ENCODE assay signal across 8 mouse cellular contexts in genomic region chr14:34310234-34310965, GRCm38 (mm10). TPM values are rescaled to one million over a fixed set of nuclear protein-coding genes. Genes with fewer than 3 reads are reported as not detected.
DNase-seq lines count a peak whose midpoint lies in the region; ATAC-seq and TF ChIP-seq lines count a peak whose summit lies in the region.

Gene Shld2, minus strand, starts transcription at chr14:34310493.
Gene Glud1, plus strand, starts transcription at chr14:34310727.

- peaks cover 29% of the 10 kb centered on the region for H3K4me1 ChIP-seq in forebrain, embryonic 10.5 days
- peaks cover 19% of the 10 kb centered on the region for H3K4me1 ChIP-seq in heart, embryonic 15.5 days (replicated peaks)
- H3K4me1 ChIP-seq in liver, embryonic 14.5 days (replicated peaks; ENCODE audit: control insufficient read depth in 2 of 2, insufficient read depth in 2 of 2, low read length in 1 of 2), result peaks cover 0 to 1% of the 10 kb centered on the region in 2 experiments; a peak in 1 of 4 replicates
- peaks cover 13% of the 10 kb centered on the region; the same call in 1 of the 2 replicates for H3K4me1 ChIP-seq in neural tube, embryonic 11.5 days (ENCODE audit: control insufficient read depth, insufficient read depth, low read length)
- 0 out of 2 replicates have a peak, but pooled peaks cover 2% of the 10 kb centered on the region for H3K4me1 ChIP-seq in stomach, postnatal 0 days (replicated peaks; ENCODE audit: control insufficient read depth, insufficient read depth)

- ATAC-seq in heart, embryonic 15.5 days (replicated peaks; ENCODE audit: insufficient number of reproducible peaks, insufficient read depth, low FRiP score, low read depth), result peak; percentile 96
- ATAC-seq in liver, embryonic 14.5 days (ENCODE audit: insufficient read depth), result peak; percentile 92
- ATAC-seq in neural tube, embryonic 11.5 days (ENCODE audit: insufficient read depth, low FRiP score, low TSS enrichment), result peak; percentile 97
- peak; percentile 98 for ATAC-seq in stomach, postnatal 0 days (ENCODE audit: low FRiP score, low TSS enrichment)

- WGBS in forebrain, embryonic 10.5 days, result under 1% methylated on average over 100 of the region's 100 CpGs
- WGBS in heart, embryonic 15.5 days, result under 1% methylated on average over 82 of the region's 100 CpGs
- WGBS in liver, embryonic 14.5 days (ENCODE audit: insufficient replicate concordance), result under 1% methylated on average over 78 of the region's 100 CpGs
- WGBS in neural tube, embryonic 11.5 days, result under 1% methylated on average over 69 of the region's 100 CpGs
- under 1% methylated on average over 76 of the region's 100 CpGs for WGBS in stomach, postnatal 0 days

- peaks cover 4% of the 10 kb centered on the region for H3K36me3 ChIP-seq in forebrain, embryonic 10.5 days (replicated peaks)
- no peaks in the 10 kb centered on the region for H3K36me3 ChIP-seq in heart, embryonic 15.5 days
- no peaks in the 10 kb centered on the region for H3K36me3 ChIP-seq in liver, embryonic 14.5 days (replicated peaks; ENCODE audit: control insufficient read depth, insufficient read depth, low read depth)
- no peaks in the 10 kb centered on the region for H3K36me3 ChIP-seq in neural tube, embryonic 11.5 days (ENCODE audit: control insufficient read depth, insufficient read depth, low read length)
- no peaks in the 10 kb centered on the region for H3K36me3 ChIP-seq in stomach, postnatal 0 days (ENCODE audit: control insufficient read depth, insufficient read depth, low read length)

- peak within 1 kb of the TSS; percentile 93 for H3K4me3 ChIP-seq in forebrain, embryonic 10.5 days
- H3K4me3 ChIP-seq in heart, embryonic 15.5 days, result peak within 1 kb of the TSS; percentile 95
- peak within 1 kb of the TSS; percentile 70 to 78 for H3K4me3 ChIP-seq in liver, embryonic 14.5 days (ENCODE audit: insufficient read depth in 1 of 2, low read depth in 2 of 2, low read length in 2 of 2)
- H3K4me3 ChIP-seq in neural tube, embryonic 11.5 days (ENCODE audit: low read depth, low read length), result peak within 1 kb of the TSS; percentile 89
- peak within 1 kb of the TSS; percentile 94 for H3K4me3 ChIP-seq in stomach, postnatal 0 days (ENCODE audit: low read depth, low read length)

- no peaks in the 10 kb centered on the region for H3K9me3 ChIP-seq in forebrain, embryonic 10.5 days
- H3K9me3 ChIP-seq in heart, embryonic 15.5 days (replicated peaks), result no peaks in the 10 kb centered on the region
- no peaks in the 10 kb centered on the region for H3K9me3 ChIP-seq in liver, embryonic 14.5 days (ENCODE audit: control insufficient read depth, low read length)
- no peaks in the 10 kb centered on the region for H3K9me3 ChIP-seq in neural tube, embryonic 11.5 days (ENCODE audit: control insufficient read depth, low read length)
- no peaks in the 10 kb centered on the region for H3K9me3 ChIP-seq in stomach, postnatal 0 days (ENCODE audit: control insufficient read depth, low read length)

- no peaks in the 10 kb centered on the region for H3K27me3 ChIP-seq in forebrain, embryonic 10.5 days (ENCODE audit: poor library complexity, severe bottlenecking)
- no peaks in the 10 kb centered on the region for H3K27me3 ChIP-seq in heart, embryonic 15.5 days
- H3K27me3 ChIP-seq in liver, embryonic 14.5 days (ENCODE audit: control insufficient read depth, insufficient read depth, low read length), result no peaks in the 10 kb centered on the region
- no peaks in the 10 kb centered on the region for H3K27me3 ChIP-seq in neural tube, embryonic 11.5 days (ENCODE audit: control insufficient read depth, insufficient read depth, low read length)
- no peaks in the 10 kb centered on the region for H3K27me3 ChIP-seq in stomach, postnatal 0 days (ENCODE audit: control insufficient read depth, insufficient read depth, low read length)

- peak within 1 kb of the TSS; percentile 97 for H3K27ac ChIP-seq in forebrain, embryonic 10.5 days
- H3K27ac ChIP-seq in heart, embryonic 15.5 days, result peak within 1 kb of the TSS; percentile 96
- H3K27ac ChIP-seq in liver, embryonic 14.5 days, result peak within 1 kb of the TSS; percentile 50
- H3K27ac ChIP-seq in neural tube, embryonic 11.5 days (ENCODE audit: low read depth, low read length), result peak within 1 kb of the TSS; percentile 96
- H3K27ac ChIP-seq in stomach, postnatal 0 days (replicated peaks), result peak within 1 kb of the TSS; percentile 99

- DNase-seq in CD4-positive, CD25-positive, alpha-beta regulatory T cell, adult 2 months (ENCODE audit: low read depth, low spot score), result peak; percentile 96
- DNase-seq in c-Kit-negative CD71-positive TER-119-positive erythroid progenitor cells, embryonic 14.5 days (ENCODE audit: low read depth, low spot score), result peak; percentile 78
- peak; percentile 93 for DNase-seq in forebrain, embryonic 10.5 days (ENCODE audit: extremely low spot score, low spot score)
- DNase-seq in kidney, postnatal 25 days, result peak; percentile 97 to 99
- DNase-seq in liver, embryonic 14.5 days (ENCODE audit: low read depth in 3 of 3, low spot score in 3 of 3), result peak; percentile 82 to 84 (median 83)
- peak; percentile 97 for DNase-seq in neural tube, embryonic 11.5 days (ENCODE audit: low spot score)
- DNase-seq in stomach, postnatal 0 days (ENCODE audit: low spot score), result peak; percentile 98

- TF ChIP-seq CTCF in liver, embryonic 14.5 days (IDR thresholded peaks at IDR 0.05; ENCODE audit: low read depth), result no peak
- no peak; the same call in 1 of the 2 replicates for TF ChIP-seq CTCF in stomach, postnatal 0 days (IDR thresholded peaks at IDR 0.05; ENCODE audit: low read depth)

- no peak for TF ChIP-seq EP300 in liver, embryonic 14.5 days (IDR thresholded peaks at IDR 0.05; ENCODE audit: low read depth)
- TF ChIP-seq EP300 in stomach, postnatal 0 days (optimal IDR thresholded peaks at IDR 0.05), result no peak

- peak within 1 kb of the TSS; percentile 95 for H3K9ac ChIP-seq in heart, embryonic 15.5 days
- peak within 1 kb of the TSS; percentile 79 for H3K9ac ChIP-seq in liver, embryonic 14.5 days (replicated peaks)
- H3K9ac ChIP-seq in neural tube, embryonic 11.5 days (ENCODE audit: low read length), result peak within 1 kb of the TSS; percentile 95
- peak within 1 kb of the TSS; percentile 96 for H3K9ac ChIP-seq in stomach, postnatal 0 days (ENCODE audit: low read length)

- peak within 1 kb of the TSS; percentile 86 for H3K4me2 ChIP-seq in heart, embryonic 15.5 days
- peak within 1 kb of the TSS; percentile 100 for H3K4me2 ChIP-seq in liver, embryonic 14.5 days (ENCODE audit: low read depth)
- H3K4me2 ChIP-seq in neural tube, embryonic 11.5 days (ENCODE audit: low read depth), result peak within 1 kb of the TSS; percentile 69
- peak within 1 kb of the TSS; percentile 72 for H3K4me2 ChIP-seq in stomach, postnatal 0 days (replicated peaks; ENCODE audit: low read depth)

RNA-seq across cellular contexts. Expression of gene Shld2, which starts in this region (rescaled TPM):
- polyA plus RNA-seq in forebrain, embryonic 10.5 days (2016; fragmentation: Nextera tagmentation; extraction: Ambion mirVana), result 8.4 and 9.8 TPM in 2 replicates
- 8.0 and 8.6 TPM in 2 replicates for polyA plus RNA-seq in heart, embryonic 15.5 days (2015; fragmentation: Nextera tagmentation; extraction: Ambion mirVana)
- polyA plus RNA-seq in liver, embryonic 14.5 days (2012; rRNA removed), result 2.0 and 3.0 TPM in 2 replicates
- polyA plus RNA-seq in liver, embryonic 14.5 days (2014; fragmentation: Nextera tagmentation; extraction: Ambion mirVana), result 4.8 and 5.6 TPM in 2 replicates
- polyA plus RNA-seq in neural tube, embryonic 11.5 days (2014; fragmentation: Nextera tagmentation; extraction: Ambion mirVana), result 7.7 and 8.8 TPM in 2 replicates
- 4.1 TPM in 2 replicates for polyA plus RNA-seq in stomach, postnatal 0 days (2015; fragmentation: Nextera tagmentation; extraction: Ambion mirVana)

RNA-seq across cellular contexts. Expression of gene Glud1, which starts in this region (rescaled TPM):
- polyA plus RNA-seq in forebrain, embryonic 10.5 days (2016; fragmentation: Nextera tagmentation; extraction: Ambion mirVana), result 63.9 and 65.8 TPM in 2 replicates
- 55.9 and 60.3 TPM in 2 replicates for polyA plus RNA-seq in heart, embryonic 15.5 days (2015; fragmentation: Nextera tagmentation; extraction: Ambion mirVana)
- 140 and 186 TPM in 2 replicates for polyA plus RNA-seq in liver, embryonic 14.5 days (2012; rRNA removed)
- 145 and 151 TPM in 2 replicates for polyA plus RNA-seq in liver, embryonic 14.5 days (2014; fragmentation: Nextera tagmentation; extraction: Ambion mirVana)
- 96.0 and 97.3 TPM in 2 replicates for polyA plus RNA-seq in neural tube, embryonic 11.5 days (2014; fragmentation: Nextera tagmentation; extraction: Ambion mirVana)
- polyA plus RNA-seq in stomach, postnatal 0 days (2015; fragmentation: Nextera tagmentation; extraction: Ambion mirVana), result 48.8 and 49.4 TPM in 2 replicates

Comparison
In these comparisons a context has a peak if more than half of its experiments do, and no peak if none do; other contexts are left out.
1. Peak in every context shown above with its lines: DNase-seq, ATAC-seq, H3K4me3 ChIP-seq and H3K27ac ChIP-seq.